Mouse (Mus musculus) liver, embryonic 14.5 days (tissue): ENCODE data around the gene Lnx1.

Experiments used
- CTCF ChIP-seq: IDR thresholded peaks from 2 replicates; pipeline ENCODE4 v1.5.1; 2016; ENCODE audit warnings: antibody characterized with exemption, low read depth, control low read depth
- EP300 ChIP-seq: IDR thresholded peaks from 2 replicates; pipeline ENCODE4 v1.6.1; 2016; ENCODE audit warnings: antibody characterized with exemption, low read depth

GRCm38 (mm10) chr5:74591413-74591812 is 111.3 kb downstream of the Lnx1 start:
- TF ChIP-seq CTCF (no peak), EP300 (no peak)
